Mouse (Mus musculus) G1E (cell line): ENCODE results near the gene Naa38. TPM values are rescaled to one million over a fixed set of nuclear protein-coding genes. Genes with fewer than 3 reads are reported as not detected.
A peak's percentile ranks its signal among the peaks of the same experiment; 100 is the strongest.

Experiments used
- ATAC-seq: 2 replicates; pipeline ENCODE4 v1.8.0; 2016; ENCODE audit warnings: mild to moderate bottlenecking; ENCODE audit not compliant: insufficient number of reproducible peaks, poor library complexity, low FRiP score, severe bottlenecking; ENCODE audit errors: extremely low read depth
- DNase-seq: peaks from one replicate; pipeline ENCODE4 v3.0.0; 2012; ENCODE audit warnings: low spot score
- H3K27me3 ChIP-seq: 2 replicates; pipeline ENCODE4 v1.6.1; 2012; ENCODE audit warnings: mild to moderate bottlenecking, low read length, inconsistent platforms; ENCODE audit not compliant: insufficient read depth
- H3K36me3 ChIP-seq: replicated peaks from 2 replicates; pipeline ENCODE3; 2012; ENCODE audit warnings: mild to moderate bottlenecking, inconsistent platforms
- H3K4me1 ChIP-seq: 2 replicates; pipeline ENCODE4 v1.6.1; 2012; ENCODE audit warnings: low read depth, low read length, inconsistent platforms, mixed read lengths; ENCODE audit not compliant: insufficient read depth
- H3K4me3 ChIP-seq: 2 replicates; pipeline ENCODE4 v1.5.1; 2012; ENCODE audit warnings: low read depth, mild to moderate bottlenecking, inconsistent platforms, low read length, moderate library complexity, mixed read lengths
- H3K9me3 ChIP-seq: replicated peaks from 2 replicates; pipeline ENCODE4 v1.6.1; 2012; ENCODE audit warnings: inconsistent platforms
- CTCF ChIP-seq: IDR thresholded peaks from 2 replicates; pipeline ENCODE4 v1.5.1; 2012; ENCODE audit warnings: low read depth, low read length, inconsistent platforms, mixed read lengths
- GATA1 ChIP-seq: IDR thresholded peaks from 2 replicates; pipeline ENCODE4 v1.6.1; 2012; ENCODE audit warnings: borderline replicate concordance, low read length, inconsistent platforms, mixed read lengths
- GATA2 ChIP-seq: IDR thresholded peaks from 2 replicates; pipeline ENCODE4 v1.6.1; 2012; ENCODE audit warnings: low read depth, low read length, inconsistent platforms, borderline replicate concordance
- POLR2AphosphoS5 ChIP-seq: IDR thresholded peaks from 2 replicates; pipeline ENCODE4 v1.6.1; 2012; ENCODE audit warnings: low read depth, low read length, inconsistent platforms; ENCODE audit not compliant: insufficient replicate concordance
- TAL1 ChIP-seq: conservative IDR thresholded peaks from 2 replicates; pipeline ENCODE4 v1.6.1; 2012; ENCODE audit warnings: low read depth, low read length, inconsistent platforms, mixed read lengths
- polyA plus RNA-seq: library from polyadenylated mRNA; stranded (reverse); fragments of >175 nt; gene quantifications from 2 replicates; pipeline ENCODE4 v1.2.3, GENCODE M21; 2012
- total RNA-seq, 2 experiments: library from RNA; stranded (forward) in 1 of 2; stranded (reverse) in 1 of 2; fragments of 200-1000 nt in 1 of 2; fragments of >200 nt in 1 of 2; fragmentation: Nextera tagmentation in 1 of 2; gene quantifications; 2 replicates each; pipeline ENCODE4 v1.2.3; 2014 to 2017

Gene Naa38
- total and polyA plus RNA-seq, 3 experiments = 98.4 to 171 (median 107) TPM

DNA sequence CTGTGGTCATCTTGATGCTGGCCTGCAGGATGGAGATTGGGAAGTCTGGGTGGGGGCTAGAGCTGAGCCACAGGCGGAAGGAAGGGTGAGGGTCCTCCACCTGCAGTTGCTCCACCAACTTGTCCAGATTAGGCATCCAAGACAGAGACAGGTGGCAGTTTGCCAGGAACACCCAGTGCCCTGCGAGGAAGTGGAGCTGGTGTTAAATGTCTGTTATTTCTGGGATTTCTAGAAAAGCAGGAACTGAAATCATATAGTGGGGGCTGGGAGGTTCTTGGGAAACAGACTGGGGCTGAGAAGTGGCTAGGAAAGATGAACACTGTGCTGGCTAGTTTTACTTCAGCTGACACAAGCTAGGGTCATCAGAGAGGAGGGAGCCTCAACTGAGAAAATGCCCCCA is 34.0 kb downstream of the Naa38 start:
- no peak for TF ChIP-seq CTCF
- no peak for TF ChIP-seq GATA1
- TF ChIP-seq POLR2AphosphoS5 = no peak
- no peak for TF ChIP-seq GATA2
- TF ChIP-seq TAL1 = no peak
- ATAC-seq = no peak
- H3K36me3 ChIP-seq = no peaks in the 10 kb centered on the region
- H3K4me1 ChIP-seq = peaks cover 60% of the 10 kb centered on the region
- H3K27me3 ChIP-seq = peaks cover 25% of the 10 kb centered on the region
- H3K4me3 ChIP-seq = no peak overlapping the region
- no peaks in the 10 kb centered on the region for H3K9me3 ChIP-seq
- DNase-seq = no peak

DNA sequence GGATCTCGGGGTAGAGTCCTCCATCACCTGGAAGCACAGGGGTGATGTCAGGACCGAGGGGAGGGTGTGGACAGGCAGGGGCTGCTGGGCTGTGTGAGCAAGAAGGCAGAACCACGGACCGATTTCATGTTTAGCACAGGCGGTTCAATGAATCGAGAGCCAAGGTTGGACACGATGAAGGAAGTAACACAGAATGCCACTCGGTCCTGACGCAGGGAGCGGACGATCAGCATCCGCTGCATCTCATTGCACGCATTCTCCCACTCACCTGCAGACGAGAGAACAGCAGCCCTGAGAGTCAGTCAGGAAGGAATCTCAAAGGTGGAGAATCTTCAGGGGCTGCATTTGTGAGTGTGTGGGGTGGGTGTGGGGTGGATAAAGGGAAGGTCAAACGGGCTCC is 35.3 kb downstream of the Naa38 start:
- Histone ChIP-seq H3K4me3 (no peak overlapping the region), H3K27me3 (peaks cover 36% of the 10 kb centered on the region), H3K4me1 (peaks cover 53% of the 10 kb centered on the region), H3K36me3 (no peaks in the 10 kb centered on the region), H3K9me3 (no peaks in the 10 kb centered on the region)
- ATAC-seq = no peak
- TF ChIP-seq TAL1 = no peak
- no peak for TF ChIP-seq CTCF
- TF ChIP-seq POLR2AphosphoS5 = no peak
- TF ChIP-seq GATA1 = no peak
- TF ChIP-seq GATA2 = no peak
- no peak for DNase-seq

- no peak for TF ChIP-seq POLR2AphosphoS5
- peak; percentile 37 for TF ChIP-seq CTCF
- ATAC-seq = 0 out of 2 replicates have a peak, but pooled peaks have one; percentile 22
- H3K36me3 ChIP-seq = no peaks in the 10 kb centered on the region
- no peaks in the 10 kb centered on the region for H3K9me3 ChIP-seq
- peak; percentile 74 for DNase-seq
- peaks cover 50% of the 10 kb centered on the region for H3K27me3 ChIP-seq
- H3K4me3 ChIP-seq = no peak overlapping the region
- peaks cover 40% of the 10 kb centered on the region for H3K4me1 ChIP-seq
Measured at GRCm38 (mm10) chr11:69431829-69432639, 36.7 kb downstream of the Naa38 start.

DNA sequence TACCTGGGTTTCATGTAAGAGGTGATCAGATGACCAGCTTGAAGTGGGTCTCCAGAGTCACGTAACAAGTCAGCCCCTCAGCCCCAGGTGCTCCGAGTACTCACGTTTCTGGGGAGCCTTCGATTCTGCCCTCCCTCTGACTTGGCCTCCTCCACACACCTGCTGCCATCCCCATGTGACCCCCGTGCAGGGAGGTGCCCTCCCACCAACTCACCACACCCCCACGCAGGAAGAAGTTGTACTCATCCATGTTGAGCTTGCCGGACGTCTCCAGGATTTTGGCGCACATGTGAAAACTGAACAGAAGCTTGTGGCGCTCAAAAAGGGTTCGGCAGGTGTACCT is 37.3 kb downstream of the Naa38 start:
- Histone ChIP-seq H3K4me1 (peaks cover 40% of the 10 kb centered on the region), H3K9me3 (no peaks in the 10 kb centered on the region), H3K4me3 (no peak overlapping the region), H3K36me3 (no peaks in the 10 kb centered on the region), H3K27me3 (peaks cover 53% of the 10 kb centered on the region)
- ATAC-seq (no peak), DNase-seq (no peak)
- no peak for TF ChIP-seq GATA2
- TF ChIP-seq TAL1 = no peak
- no peak for TF ChIP-seq CTCF
- no peak for TF ChIP-seq GATA1
- no peak for TF ChIP-seq POLR2AphosphoS5

DNA sequence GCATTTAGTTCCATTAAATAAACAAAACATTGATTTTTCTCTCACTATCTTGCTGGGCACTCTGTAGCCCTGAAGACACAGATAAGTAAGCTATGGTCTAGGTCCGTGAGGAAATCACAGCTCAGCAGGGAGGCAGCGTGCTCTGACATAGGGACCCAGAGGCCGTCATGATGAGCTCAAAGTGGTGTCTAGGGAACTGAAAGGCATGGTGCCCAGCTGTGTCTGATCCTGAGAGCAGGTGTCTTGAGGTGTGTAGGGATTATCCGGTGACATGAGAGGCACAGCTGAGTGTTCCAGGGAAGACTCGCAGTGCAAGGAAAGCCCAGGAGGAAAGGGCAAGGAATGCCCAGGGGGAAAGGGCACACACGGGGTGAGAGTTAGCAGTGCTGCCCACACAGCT is 37.9 kb downstream of the Naa38 start:
- Histone ChIP-seq H3K4me1 (peaks cover 41% of the 10 kb centered on the region), H3K9me3 (no peaks in the 10 kb centered on the region), H3K27me3 (peaks cover 57% of the 10 kb centered on the region), H3K4me3 (no peak overlapping the region), H3K36me3 (no peaks in the 10 kb centered on the region)
- TF ChIP-seq GATA1 (no peak), POLR2AphosphoS5 (no peak), TAL1 (no peak), GATA2 (no peak), CTCF (no peak)
- no peak for DNase-seq
- ATAC-seq = no peak

DNA sequence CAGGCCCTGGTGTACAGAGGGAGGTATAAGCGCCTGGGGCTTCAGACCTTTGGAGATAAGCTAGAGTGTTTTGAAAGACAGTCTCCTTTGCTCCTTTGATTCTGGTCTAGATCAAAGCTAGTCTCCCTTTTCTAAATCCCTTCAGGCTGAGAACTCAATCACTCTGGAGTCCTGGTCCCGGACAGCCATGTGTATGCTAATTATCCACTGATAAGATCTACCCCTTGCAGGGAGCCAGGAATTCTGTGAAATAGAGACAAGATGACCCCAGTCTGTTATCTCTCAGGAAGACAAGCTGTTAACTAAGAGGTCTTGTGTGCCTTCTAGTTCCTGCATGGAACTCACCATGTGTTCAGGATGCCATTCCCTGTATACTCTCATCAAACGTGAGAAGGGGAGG is 42.0 kb downstream of the Naa38 start:
- DNase-seq (no peak), ATAC-seq (no peak)
- no peak for TF ChIP-seq POLR2AphosphoS5
- TF ChIP-seq GATA1 = no peak
- no peak for TF ChIP-seq CTCF
- no peak for TF ChIP-seq TAL1
- no peak for TF ChIP-seq GATA2
- Histone ChIP-seq H3K27me3 (peaks cover 68% of the 10 kb centered on the region), H3K36me3 (no peaks in the 10 kb centered on the region), H3K4me1 (peaks cover 22% of the 10 kb centered on the region), H3K4me3 (no peak overlapping the region), H3K9me3 (no peaks in the 10 kb centered on the region)

DNA sequence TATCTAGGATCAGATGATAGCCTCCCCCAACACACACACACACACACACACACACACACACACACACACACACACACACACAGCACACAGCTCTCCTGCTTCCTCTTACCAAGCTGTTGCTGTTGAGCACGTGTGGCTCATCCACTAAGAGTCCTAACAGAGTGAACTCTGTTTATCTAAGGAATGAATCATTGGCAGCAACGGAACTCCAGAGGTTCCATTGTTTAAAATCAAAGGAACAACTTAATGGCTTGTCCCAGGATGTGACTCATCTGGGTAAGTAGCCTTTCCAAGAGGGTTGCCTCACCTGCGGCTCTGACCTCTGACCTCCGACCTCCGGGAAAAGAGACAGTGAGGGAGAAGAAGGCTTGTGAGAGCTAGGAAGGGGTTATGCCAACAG is 48.0 kb downstream of the Naa38 start:
- TF ChIP-seq TAL1 (no peak), GATA1 (no peak), CTCF (no peak), POLR2AphosphoS5 (no peak)
- H3K27me3 ChIP-seq = peaks cover 49% of the 10 kb centered on the region
- H3K4me3 ChIP-seq = no peak overlapping the region
- no peaks in the 10 kb centered on the region for H3K36me3 ChIP-seq
- DNase-seq = no peak
- H3K9me3 ChIP-seq = no peaks in the 10 kb centered on the region
- ATAC-seq = no peak
- peaks cover 12% of the 10 kb centered on the region for H3K4me1 ChIP-seq

Other genes starting within 250 kb of the Naa38 start
- not detected in 2 replicates for gene Alox12b, start 238.5 kb upstream of the Naa38 start, total RNA-seq (2014; fragmentation: Nextera tagmentation)
- gene Alox12b, start 238.5 kb upstream of the Naa38 start, total RNA-seq (2017) = not detected in 2 replicates
- gene Alox12b, start 238.5 kb upstream of the Naa38 start, polyA plus RNA-seq = not detected in 2 replicates
- gene Alox8, start 197.6 kb upstream of the Naa38 start, total RNA-seq (2014; fragmentation: Nextera tagmentation) = not detected in 2 replicates
- gene Alox8, start 197.6 kb upstream of the Naa38 start, total RNA-seq (2017) = 0.06 and 0.49 TPM in 2 replicates
- gene Alox8, start 197.6 kb upstream of the Naa38 start, polyA plus RNA-seq = not detected in 2 replicates
- gene Gucy2e, start 158.5 kb upstream of the Naa38 start, total RNA-seq (2014; fragmentation: Nextera tagmentation) = not detected in 2 replicates
- gene Gucy2e, start 158.5 kb upstream of the Naa38 start, total RNA-seq (2017) = 0.05 and 0.06 TPM in 2 replicates
- gene Gucy2e, start 158.5 kb upstream of the Naa38 start, polyA plus RNA-seq = not detected in 2 replicates
- gene Cntrob, start 71.7 kb upstream of the Naa38 start, total RNA-seq (2014; fragmentation: Nextera tagmentation) = 30.3 and 42.0 TPM in 2 replicates
- gene Cntrob, start 71.7 kb upstream of the Naa38 start, total RNA-seq (2017) = 19.2 and 26.0 TPM in 2 replicates
- 30.8 and 35.4 TPM in 2 replicates for gene Cntrob, start 71.7 kb upstream of the Naa38 start, polyA plus RNA-seq
- gene Trappc1, start 71.5 kb upstream of the Naa38 start, total RNA-seq (2014; fragmentation: Nextera tagmentation) = 138 and 139 TPM in 2 replicates
- gene Trappc1, start 71.5 kb upstream of the Naa38 start, total RNA-seq (2017) = 116 and 127 TPM in 2 replicates
- gene Trappc1, start 71.5 kb upstream of the Naa38 start, polyA plus RNA-seq = 7.4 and 10.1 TPM in 2 replicates
- 0.58 and 1.2 TPM in 2 replicates for gene Kcnab3, start 69.2 kb upstream of the Naa38 start, total RNA-seq (2014; fragmentation: Nextera tagmentation)
- gene Kcnab3, start 69.2 kb upstream of the Naa38 start, total RNA-seq (2017) = 0.60 and 0.64 TPM in 2 replicates
- 0.27 and 0.33 TPM in 2 replicates for gene Kcnab3, start 69.2 kb upstream of the Naa38 start, polyA plus RNA-seq
- not detected in 2 replicates for gene Rnf227, start 55.0 kb upstream of the Naa38 start, total RNA-seq (2014; fragmentation: Nextera tagmentation)
- 0.06 and 0.11 TPM in 2 replicates for gene Rnf227, start 55.0 kb upstream of the Naa38 start, total RNA-seq (2017)
- not detected in 2 replicates for gene Rnf227, start 55.0 kb upstream of the Naa38 start, polyA plus RNA-seq
- gene Chd3, start 26.1 kb upstream of the Naa38 start, total RNA-seq (2014; fragmentation: Nextera tagmentation) = 120 TPM in 2 replicates
- 55.6 and 71.0 TPM in 2 replicates for gene Chd3, start 26.1 kb upstream of the Naa38 start, total RNA-seq (2017)
- 183 and 212 TPM in 2 replicates for gene Chd3, start 26.1 kb upstream of the Naa38 start, polyA plus RNA-seq
- gene Cyb5d1, start 144 bp downstream of the Naa38 start, total RNA-seq (2014; fragmentation: Nextera tagmentation) = 24.0 and 26.0 TPM in 2 replicates
- 36.0 and 41.5 TPM in 2 replicates for gene Cyb5d1, start 144 bp downstream of the Naa38 start, total RNA-seq (2017)
- gene Cyb5d1, start 144 bp downstream of the Naa38 start, polyA plus RNA-seq = 3.5 and 9.1 TPM in 2 replicates
- 2.6 TPM in 2 replicates for gene Tmem88, start 2.7 kb downstream of the Naa38 start, total RNA-seq (2014; fragmentation: Nextera tagmentation)
- 0.93 and 1.2 TPM in 2 replicates for gene Tmem88, start 2.7 kb downstream of the Naa38 start, total RNA-seq (2017)
- 2.2 and 3.0 TPM in 2 replicates for gene Tmem88, start 2.7 kb downstream of the Naa38 start, polyA plus RNA-seq
- gene Kdm6b, start 18.2 kb downstream of the Naa38 start, total RNA-seq (2014; fragmentation: Nextera tagmentation) = 145 and 185 TPM in 2 replicates
- 3.9 and 4.8 TPM in 2 replicates for gene Kdm6b, start 18.2 kb downstream of the Naa38 start, total RNA-seq (2017)
- 104 and 111 TPM in 2 replicates for gene Kdm6b, start 18.2 kb downstream of the Naa38 start, polyA plus RNA-seq
- 0.73 and 1.1 TPM in 2 replicates for gene Dnah2, start 153.6 kb downstream of the Naa38 start, total RNA-seq (2014; fragmentation: Nextera tagmentation)
- 2.6 and 3.2 TPM in 2 replicates for gene Dnah2, start 153.6 kb downstream of the Naa38 start, total RNA-seq (2017)
- 0.06 and 0.13 TPM in 2 replicates for gene Dnah2, start 153.6 kb downstream of the Naa38 start, polyA plus RNA-seq
- gene Efnb3, start 164.7 kb downstream of the Naa38 start, total RNA-seq (2014; fragmentation: Nextera tagmentation) = 0.29 and 0.68 TPM in 2 replicates
- gene Efnb3, start 164.7 kb downstream of the Naa38 start, total RNA-seq (2017) = 0.27 and 0.29 TPM in 2 replicates
- 0.36 and 0.56 TPM in 2 replicates for gene Efnb3, start 164.7 kb downstream of the Naa38 start, polyA plus RNA-seq
- 20.5 and 26.1 TPM in 2 replicates for gene Wrap53, start 184.8 kb downstream of the Naa38 start, total RNA-seq (2014; fragmentation: Nextera tagmentation)
- gene Wrap53, start 184.8 kb downstream of the Naa38 start, total RNA-seq (2017) = 9.6 and 9.8 TPM in 2 replicates
- gene Wrap53, start 184.8 kb downstream of the Naa38 start, polyA plus RNA-seq = 15.7 and 22.0 TPM in 2 replicates
- gene Trp53, start 184.9 kb downstream of the Naa38 start, total RNA-seq (2014; fragmentation: Nextera tagmentation) = 228 and 271 TPM in 2 replicates
- gene Trp53, start 184.9 kb downstream of the Naa38 start, total RNA-seq (2017) = 52.1 and 57.4 TPM in 2 replicates
- gene Trp53, start 184.9 kb downstream of the Naa38 start, polyA plus RNA-seq = 141 and 175 TPM in 2 replicates
- gene Atp1b2, start 210.5 kb downstream of the Naa38 start, total RNA-seq (2014; fragmentation: Nextera tagmentation) = 84.5 and 116 TPM in 2 replicates
- 3.6 and 4.8 TPM in 2 replicates for gene Atp1b2, start 210.5 kb downstream of the Naa38 start, total RNA-seq (2017)
- gene Atp1b2, start 210.5 kb downstream of the Naa38 start, polyA plus RNA-seq = 50.0 and 54.6 TPM in 2 replicates
- gene Shbg, start 222.4 kb downstream of the Naa38 start, total RNA-seq (2014; fragmentation: Nextera tagmentation) = not detected in 2 replicates
- not detected in 2 replicates for gene Shbg, start 222.4 kb downstream of the Naa38 start, total RNA-seq (2017)
- not detected in 2 replicates for gene Shbg, start 222.4 kb downstream of the Naa38 start, polyA plus RNA-seq
- gene Sat2, start 226.5 kb downstream of the Naa38 start, total RNA-seq (2014; fragmentation: Nextera tagmentation) = 2.4 and 7.3 TPM in 2 replicates
- 1.5 and 2.6 TPM in 2 replicates for gene Sat2, start 226.5 kb downstream of the Naa38 start, total RNA-seq (2017)
- 0.09 TPM in 1 of 2 replicates, not detected in the other for gene Sat2, start 226.5 kb downstream of the Naa38 start, polyA plus RNA-seq
- gene Fxr2, start 237.5 kb downstream of the Naa38 start, total RNA-seq (2014; fragmentation: Nextera tagmentation) = 90.1 and 92.9 TPM in 2 replicates
- gene Fxr2, start 237.5 kb downstream of the Naa38 start, total RNA-seq (2017) = 44.9 and 53.6 TPM in 2 replicates
- 77.8 and 82.4 TPM in 2 replicates for gene Fxr2, start 237.5 kb downstream of the Naa38 start, polyA plus RNA-seq